Mouse (Mus musculus) E14TG2a.4 (cell line): Measurements from ENCODE around the gene 4930415O20Rik.

Source experiments
- CTCF ChIP-seq: conservative IDR thresholded peaks from 2 replicates; pipeline ENCODE4 v1.5.1; 2014; ENCODE audit warnings: low read length
- NANOG ChIP-seq: IDR thresholded peaks from 2 replicates; pipeline ENCODE4 v1.6.1; 2014; ENCODE audit warnings: borderline replicate concordance, low read length, mixed read lengths

DNA sequence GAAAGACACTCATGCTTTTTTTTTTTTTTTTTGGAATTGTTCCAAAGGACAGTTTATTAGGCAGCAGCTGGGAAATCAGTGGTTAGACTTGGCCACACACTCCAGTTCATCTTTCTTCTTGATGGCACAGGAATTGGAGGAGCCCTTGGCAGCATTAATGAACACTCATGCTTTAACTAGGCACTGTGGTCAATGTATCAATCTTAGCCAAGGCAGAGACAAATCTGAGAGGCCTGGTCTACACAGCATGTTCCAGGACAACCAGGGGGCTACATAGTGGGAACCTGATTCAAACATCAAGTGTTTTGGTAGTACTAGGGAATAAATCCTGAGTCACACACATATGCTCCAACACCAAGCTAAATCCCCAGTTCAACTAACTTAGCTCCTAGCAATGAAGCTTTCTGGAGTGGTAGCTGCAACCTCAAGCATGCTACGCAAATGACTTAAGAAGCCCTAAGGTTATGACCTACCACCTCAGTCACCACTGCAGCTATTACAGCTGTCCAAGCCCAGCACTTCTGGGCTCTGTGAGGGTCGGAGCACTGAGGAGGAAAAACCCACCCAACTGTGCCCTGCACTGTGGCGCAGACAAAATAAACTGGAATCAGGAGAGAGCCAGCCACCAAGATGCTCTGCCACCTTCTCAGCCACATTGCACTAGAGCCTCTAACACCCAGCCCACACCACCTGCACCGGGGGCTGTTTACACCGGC lies 43.6 kb upstream of the 4930415O20Rik start:
- TF ChIP-seq CTCF (no peak), NANOG (no peak)
